Mouse (Mus musculus) midbrain, postnatal 0 days (tissue): ENCODE measurements around the gene Alyref2. TPM values are rescaled to one million over a fixed set of nuclear protein-coding genes. Genes with fewer than 3 reads are reported as not detected.

Source experiments
- ATAC-seq: fragments of 200-750 bp; cut with Nextera tagmentation; 2 replicates; pipeline ENCODE4 v1.8.0; 2017; ENCODE audit warnings: moderate number of reproducible peaks, mild to moderate bottlenecking, moderate TSS enrichment, moderate library complexity; ENCODE audit not compliant: low FRiP score
- DNase-seq: peaks from one replicate; pipeline ENCODE4 v3.0.0-alpha.2; 2015; ENCODE audit warnings: low spot score
- H3K27ac ChIP-seq: fragments of 300-500 bp; sonication (generic); 2 replicates; pipeline ENCODE4 v1.5.1; 2014; ENCODE audit warnings: low read depth, mild to moderate bottlenecking, low read length, mixed read lengths
- H3K27me3 ChIP-seq: fragments of 300-500 bp; sonication (generic); 2 replicates; pipeline ENCODE4 v1.6.1; 2014; ENCODE audit warnings: low read length, control low read depth, mixed read lengths; ENCODE audit not compliant: insufficient read depth
- H3K36me3 ChIP-seq: fragments of 300-500 bp; sonication (generic); 2 replicates; pipeline ENCODE4 v1.6.1; 2014; ENCODE audit warnings: low read length, control low read depth, mixed read lengths; ENCODE audit not compliant: insufficient read depth
- H3K4me1 ChIP-seq: fragments of 300-500 bp; sonication (generic); 2 replicates; pipeline ENCODE4 v1.6.1; 2014; ENCODE audit warnings: mild to moderate bottlenecking, control low read depth, antibody characterized with exemption, low read length, mixed read lengths; ENCODE audit not compliant: insufficient read depth
- H3K4me2 ChIP-seq: fragments of 300-500 bp; sonication (generic); 2 replicates; pipeline ENCODE4 v1.6.1; 2014; ENCODE audit warnings: low read depth, mild to moderate bottlenecking, low read length, mixed read lengths; ENCODE audit not compliant: poor library complexity, severe bottlenecking
- H3K4me3 ChIP-seq: fragments of 300-500 bp; sonication (generic); 2 replicates; pipeline ENCODE4 v1.5.1; 2014; ENCODE audit warnings: low read depth, mild to moderate bottlenecking, low read length, moderate library complexity
- H3K9ac ChIP-seq: fragments of 300-500 bp; sonication (generic); replicated peaks from 2 replicates; pipeline ENCODE4 v1.6.1; 2014; ENCODE audit warnings: mild to moderate bottlenecking, low read length, moderate library complexity, mixed read lengths; ENCODE audit not compliant: poor library complexity, severe bottlenecking
- H3K9me3 ChIP-seq: fragments of 300-500 bp; sonication (generic); 2 replicates; pipeline ENCODE4 v1.6.1; 2016; ENCODE audit warnings: low read length, control low read depth
- CTCF ChIP-seq: IDR thresholded peaks from 2 replicates; pipeline ENCODE4 v1.5.1; 2016; ENCODE audit warnings: antibody characterized with exemption, mild to moderate bottlenecking
- WGBS: fragments of 180-500 bp; shearing (Covaris S2); extraction: QIAGEN DNeasy Blood & Tissue Kit; methylation state at CpG from one replicate; pipeline ENCODE4 v1.1.7; 2014; 5-methylcytosine and 5-hydroxymethylcytosine counted together
- polyA plus RNA-seq: library from polyadenylated mRNA; unstranded; fragments of >200 nt; fragmentation: Nextera tagmentation; extraction: Ambion mirVana; gene quantifications from 2 replicates; pipeline ENCODE4 v1.2.1, GENCODE M21; 2015
- total RNA-seq: library from RNA; depleted of rRNA; stranded (reverse); fragments of >200 nt; gene quantifications from 2 replicates; pipeline ENCODE4 v1.2.3, GENCODE M21; 2014

The Alyref2 gene
- total and polyA plus RNA-seq, 2 experiments from 2014 or later: 9.4 to 22.1 TPM

GRCm38 (mm10) chr1:171531367-171531766 is 28.1 kb downstream of the Alyref2 start:
- WGBS: 93% methylated on average over 4 of the region's 4 CpGs

GRCm38 (mm10) chr1:171532830-171533229 is 29.6 kb downstream of the Alyref2 start:
- DNase-seq (no peak), ATAC-seq (no peak)
- Histone ChIP-seq H3K27me3 (no peaks in the 10 kb centered on the region), H3K9ac (no peak overlapping the region), H3K4me3 (no peak overlapping the region), H3K4me1 (no peaks in the 10 kb centered on the region), H3K4me2 (no peak overlapping the region), H3K27ac (no peak overlapping the region), H3K36me3 (no peaks in the 10 kb centered on the region), H3K9me3 (no peaks in the 10 kb centered on the region)
- WGBS: 68% methylated on average over 2 of the region's 2 CpGs
- no peak for TF ChIP-seq CTCF

More at GRCm38 (mm10) chr1:171531367-171531766, 28.1 kb downstream of the Alyref2 start:
- ATAC-seq (no peak), DNase-seq (no peak)
- Histone ChIP-seq H3K27ac (no peak overlapping the region), H3K4me2 (no peak overlapping the region), H3K4me3 (no peak overlapping the region), H3K27me3 (no peaks in the 10 kb centered on the region), H3K9me3 (no peaks in the 10 kb centered on the region), H3K9ac (no peak overlapping the region), H3K4me1 (no peaks in the 10 kb centered on the region), H3K36me3 (no peaks in the 10 kb centered on the region)
- no peak for TF ChIP-seq CTCF

GRCm38 (mm10) chr1:171534557-171534956 is 31.3 kb downstream of the Alyref2 start:
- 0 out of 2 replicates have a peak, but pooled peaks cover 3% of the 10 kb centered on the region for H3K9me3 ChIP-seq
- no peak overlapping the region for H3K9ac ChIP-seq
- H3K4me3 ChIP-seq: no peak overlapping the region
- DNase-seq (no peak), ATAC-seq (no peak)
- TF ChIP-seq CTCF: no peak
- H3K4me2 ChIP-seq: no peak overlapping the region
- H3K27ac ChIP-seq: no peak overlapping the region
- no peaks in the 10 kb centered on the region for H3K36me3 ChIP-seq
- H3K4me1 ChIP-seq: no peaks in the 10 kb centered on the region
- no peaks in the 10 kb centered on the region for H3K27me3 ChIP-seq

- 100% methylated on average over 1 of the region's 1 CpGs for WGBS
- no peak for DNase-seq
- Histone ChIP-seq H3K9ac (no peak within 1 kb of the TSS), H3K4me2 (no peak within 1 kb of the TSS), H3K27me3 (no peaks in the 10 kb centered on the region), H3K4me3 (no peak within 1 kb of the TSS), H3K36me3 (no peaks in the 10 kb centered on the region), H3K9me3 (0 out of 2 replicates have a peak, but pooled peaks cover 3% of the 10 kb centered on the region), H3K4me1 (no peaks in the 10 kb centered on the region), H3K27ac (no peak within 1 kb of the TSS)
- ATAC-seq: no peak
- TF ChIP-seq CTCF: no peak
Measured at GRCm38 (mm10) chr1:171535194-171535593, 31.9 kb downstream of the Alyref2 start, which contains the start of gene Itln1. Itln1 (minus strand) TSS chr1:171535294.

GRCm38 (mm10) chr1:171540694-171541093 is 37.4 kb downstream of the Alyref2 start:
- H3K27me3 ChIP-seq: no peaks in the 10 kb centered on the region
- no peak overlapping the region for H3K9ac ChIP-seq
- H3K4me2 ChIP-seq: no peak overlapping the region
- 89% methylated on average over 1 of the region's 1 CpGs for WGBS
- H3K27ac ChIP-seq: no peak overlapping the region
- DNase-seq (no peak), ATAC-seq (no peak)
- no peaks in the 10 kb centered on the region for H3K4me1 ChIP-seq
- no peak for TF ChIP-seq CTCF
- H3K4me3 ChIP-seq: no peak overlapping the region
- H3K9me3 ChIP-seq: 0 out of 2 replicates have a peak, but pooled peaks cover 3% of the 10 kb centered on the region
- no peaks in the 10 kb centered on the region for H3K36me3 ChIP-seq

GRCm38 (mm10) chr1:171551326-171551725 is 48.0 kb downstream of the Alyref2 start:
- no peak for ATAC-seq

More at GRCm38 (mm10) chr1:171551326-171551725, 48.0 kb downstream of the Alyref2 start:
- Histone ChIP-seq H3K4me1 (no peaks in the 10 kb centered on the region), H3K4me2 (no peak overlapping the region), H3K27me3 (no peaks in the 10 kb centered on the region), H3K9ac (no peak overlapping the region), H3K9me3 (no peaks in the 10 kb centered on the region), H3K36me3 (no peaks in the 10 kb centered on the region), H3K27ac (no peak overlapping the region), H3K4me3 (no peak overlapping the region)
- TF ChIP-seq CTCF: no peak
- DNase-seq: no peak
- WGBS: 84% methylated on average over 7 of the region's 7 CpGs
